Mouse (Mus musculus) intestine, embryonic 14.5 days (tissue): Measurements from ENCODE around the gene Fbln1. TPM values are rescaled to one million over a fixed set of nuclear protein-coding genes. Genes with fewer than 3 reads are reported as not detected.

ENCODE experiments used
- ATAC-seq: fragments of 200-750 bp; cut with Nextera tagmentation; replicated peaks from 2 replicates; pipeline ENCODE4 v1.8.0; 2017; ENCODE audit warnings: low read depth, moderate number of reproducible peaks, moderate TSS enrichment, moderate library complexity; ENCODE audit not compliant: low FRiP score, low TSS enrichment
- DNase-seq: peaks from one replicate; pipeline ENCODE4 v3.0.0-alpha.2; 2018; ENCODE audit warnings: low spot score
- H3K27ac ChIP-seq: fragments of 300-500 bp; sonication (generic); 2 replicates; pipeline ENCODE4 v1.5.1; 2014; ENCODE audit warnings: low read depth, mild to moderate bottlenecking, control low read depth
- H3K27me3 ChIP-seq: fragments of 300-500 bp; sonication (generic); replicated peaks from 2 replicates; pipeline ENCODE4 v1.6.1; 2014; ENCODE audit warnings: low read length, control low read depth; ENCODE audit not compliant: control insufficient read depth, insufficient read depth
- H3K36me3 ChIP-seq: fragments of 300-500 bp; sonication (generic); 2 replicates; pipeline ENCODE4 v1.6.1; 2014; ENCODE audit warnings: low read length, control low read depth; ENCODE audit not compliant: control insufficient read depth, insufficient read depth
- H3K4me1 ChIP-seq: fragments of 300-500 bp; sonication (generic); replicated peaks from 2 replicates; pipeline ENCODE4 v1.6.1; 2014; ENCODE audit warnings: low read length, control low read depth, mixed read lengths; ENCODE audit not compliant: control insufficient read depth, insufficient read depth
- H3K4me2 ChIP-seq: fragments of 300-500 bp; sonication (generic); 2 replicates; pipeline ENCODE4 v1.6.1; 2014; ENCODE audit warnings: low read length
- H3K4me3 ChIP-seq: fragments of 300-500 bp; sonication (generic); 2 replicates; pipeline ENCODE4 v1.5.1; 2014; ENCODE audit warnings: low read depth, low read length, control low read depth, mixed read lengths
- H3K9ac ChIP-seq: fragments of 300-500 bp; sonication (generic); 2 replicates; pipeline ENCODE4 v1.6.1; 2014; ENCODE audit warnings: mild to moderate bottlenecking, low read length
- H3K9me3 ChIP-seq: fragments of 300-500 bp; sonication (generic); 2 replicates; pipeline ENCODE4 v1.6.1; 2016; ENCODE audit warnings: low read length, control low read depth; ENCODE audit not compliant: control insufficient read depth
- WGBS: fragments of 180-500 bp; shearing (Covaris S2); extraction: QIAGEN DNeasy Blood & Tissue Kit; methylation state at CpG from one replicate; pipeline ENCODE4 v1.1.7; 2014; 5-methylcytosine and 5-hydroxymethylcytosine counted together
- polyA plus RNA-seq: library from polyadenylated mRNA; unstranded; fragments of >200 nt; fragmentation: Nextera tagmentation; extraction: Ambion mirVana; gene quantifications from 2 replicates; pipeline ENCODE4 v1.2.1, GENCODE M21; 2014

The Fbln1 gene
- polyA plus RNA-seq, 1 experiment from 2014 or later: 236 TPM

- Histone ChIP-seq H3K36me3 (no peaks in the 10 kb centered on the region), H3K4me1 (peaks cover 15% of the 10 kb centered on the region), H3K4me2 (no peak overlapping the region), H3K9me3 (no peaks in the 10 kb centered on the region), H3K27me3 (no peaks in the 10 kb centered on the region), H3K27ac (peak overlapping the region; percentile 84), H3K9ac (no peak overlapping the region; the same call in 1 of the 2 replicates), H3K4me3 (no peak overlapping the region)
- WGBS: 23% methylated on average over 14 of the region's 14 CpGs
- no peak for ATAC-seq
- peak; percentile 57 for DNase-seq
Measured at GRCm38 (mm10) chr15:85200446-85201289, 5.1 kb upstream of the Fbln1 start.

- H3K4me3 ChIP-seq: no peak overlapping the region
- H3K4me2 ChIP-seq: no peak overlapping the region
- no peak overlapping the region for H3K27ac ChIP-seq
- WGBS: 69% methylated on average over 9 of the region's 9 CpGs
- no peak for DNase-seq
- no peaks in the 10 kb centered on the region for H3K36me3 ChIP-seq
- H3K4me1 ChIP-seq: peaks cover 19% of the 10 kb centered on the region
- H3K27me3 ChIP-seq: no peaks in the 10 kb centered on the region
- no peak for ATAC-seq
- no peak overlapping the region for H3K9ac ChIP-seq
- no peaks in the 10 kb centered on the region for H3K9me3 ChIP-seq
Measured at GRCm38 (mm10) chr15:85202199-85202598, 3.5 kb upstream of the Fbln1 start.

GRCm38 (mm10) chr15:85202787-85203186, 3.0 kb upstream of the Fbln1 start:
- Histone ChIP-seq H3K27me3 (no peaks in the 10 kb centered on the region), H3K4me2 (no peak overlapping the region), H3K36me3 (no peaks in the 10 kb centered on the region), H3K9ac (no peak overlapping the region), H3K9me3 (no peaks in the 10 kb centered on the region), H3K4me1 (peaks cover 24% of the 10 kb centered on the region), H3K4me3 (no peak overlapping the region), H3K27ac (no peak overlapping the region)
- DNase-seq: no peak
- 53% methylated on average over 5 of the region's 5 CpGs for WGBS
- no peak for ATAC-seq

GRCm38 (mm10) chr15:85204383-85204782, 1.4 kb upstream of the Fbln1 start:
- H3K4me1 ChIP-seq: peaks cover 37% of the 10 kb centered on the region
- no peak for ATAC-seq
- peaks cover under 1% of the 10 kb centered on the region; the same call in 1 of the 2 replicates for H3K36me3 ChIP-seq

GRCm38 (mm10) chr15:85206703-85207075, 940 bp downstream of the Fbln1 start:
- ATAC-seq (no peak), DNase-seq (no peak)
- Histone ChIP-seq H3K9ac (peak overlapping the region; percentile 87), H3K36me3 (peaks cover 11% of the 10 kb centered on the region), H3K4me3 (peak overlapping the region; percentile 67), H3K27ac (peak overlapping the region; percentile 93), H3K4me1 (peaks cover 22% of the 10 kb centered on the region), H3K9me3 (peaks cover 3% of the 10 kb centered on the region; the same call in 1 of the 2 replicates), H3K4me2 (peak overlapping the region; percentile 54), H3K27me3 (no peaks in the 10 kb centered on the region)
- 4% methylated on average over 3 of the region's 3 CpGs for WGBS

More at GRCm38 (mm10) chr15:85204383-85204782, 1.4 kb upstream of the Fbln1 start:
- WGBS: 59% methylated on average over 8 of the region's 8 CpGs
- H3K9ac ChIP-seq: no peak overlapping the region
- DNase-seq: no peak
- H3K9me3 ChIP-seq: peaks cover 1% of the 10 kb centered on the region; the same call in 1 of the 2 replicates
- no peak overlapping the region for H3K27ac ChIP-seq
- no peaks in the 10 kb centered on the region for H3K27me3 ChIP-seq
- no peak overlapping the region for H3K4me2 ChIP-seq
- no peak overlapping the region for H3K4me3 ChIP-seq

- H3K9ac ChIP-seq: peak overlapping the region; percentile 87
- no peak for DNase-seq
- peaks cover 13% of the 10 kb centered on the region for H3K36me3 ChIP-seq
- 4% methylated on average over 3 of the region's 3 CpGs for WGBS
- H3K9me3 ChIP-seq: peaks cover 5% of the 10 kb centered on the region; the same call in 1 of the 2 replicates
- peak overlapping the region; percentile 67 for H3K4me3 ChIP-seq
- H3K4me2 ChIP-seq: peak overlapping the region; percentile 54
- no peak for ATAC-seq
- peak overlapping the region; percentile 93 for H3K27ac ChIP-seq
- peaks cover 22% of the 10 kb centered on the region for H3K4me1 ChIP-seq
- H3K27me3 ChIP-seq: no peaks in the 10 kb centered on the region
Measured at GRCm38 (mm10) chr15:85207081-85207480, 1.3 kb downstream of the Fbln1 start.

- ATAC-seq (no peak), DNase-seq (peak; percentile 66)
- peak overlapping the region; percentile 54 for H3K4me2 ChIP-seq
- peak overlapping the region; percentile 93 for H3K27ac ChIP-seq
- H3K36me3 ChIP-seq: peaks cover 13% of the 10 kb centered on the region
- no peaks in the 10 kb centered on the region for H3K27me3 ChIP-seq
- peaks cover 22% of the 10 kb centered on the region for H3K4me1 ChIP-seq
- 9% methylated on average over 2 of the region's 2 CpGs for WGBS
- peak overlapping the region; percentile 67 for H3K4me3 ChIP-seq
- peak overlapping the region; percentile 87 for H3K9ac ChIP-seq
- peaks cover 5% of the 10 kb centered on the region; the same call in 1 of the 2 replicates for H3K9me3 ChIP-seq
Measured at GRCm38 (mm10) chr15:85207763-85208162, 2.0 kb downstream of the Fbln1 start.

GRCm38 (mm10) chr15:85208332-85208731, 2.6 kb downstream of the Fbln1 start:
- Histone ChIP-seq H3K4me3 (peak overlapping the region; percentile 67), H3K27me3 (no peaks in the 10 kb centered on the region), H3K27ac (peak overlapping the region; percentile 93), H3K36me3 (peaks cover 13% of the 10 kb centered on the region), H3K9me3 (peaks cover 5% of the 10 kb centered on the region; the same call in 1 of the 2 replicates), H3K4me2 (peak overlapping the region; percentile 54), H3K9ac (peak overlapping the region; percentile 87), H3K4me1 (peaks cover 22% of the 10 kb centered on the region)
- DNase-seq (peak; percentile 65), ATAC-seq (no peak)
- 3% methylated on average over 10 of the region's 10 CpGs for WGBS
